Mouse (Mus musculus): ENCODE measurements around the gene Sh3gl1.

- no peak for TF ChIP-seq FLI1 (IDR thresholded peaks at IDR 0.05; ENCODE audit: low read length)
- TF ChIP-seq GATA1 (IDR thresholded peaks at IDR 0.05; ENCODE audit: borderline replicate concordance, low read length): no peak
These were observed 32.6 kb upstream of the Sh3gl1 start for GRCm38 (mm10) chr17:56069066-56069465.
